Mouse (Mus musculus) heart, postnatal 0 days (tissue): ENCODE results near the gene Ldlr. TPM values are rescaled to one million over a fixed set of nuclear protein-coding genes. Genes with fewer than 3 reads are reported as not detected.
A peak's percentile ranks its signal among the peaks of the same experiment; 100 is the strongest.

Experiments used
- ATAC-seq: fragments of 200-750 bp; cut with Nextera tagmentation; 2 replicates; pipeline ENCODE4 v1.8.0; 2017; ENCODE audit warnings: low read depth, moderate number of reproducible peaks, moderate library complexity; ENCODE audit not compliant: insufficient read depth
- DNase-seq: peaks from one replicate; pipeline ENCODE4 v3.0.0-alpha.2; 2016; ENCODE audit warnings: low spot score
- H3K27ac ChIP-seq: fragments of 300-500 bp; sonication (generic); 2 replicates; pipeline ENCODE4 v1.5.1; 2014; ENCODE audit warnings: low read depth, mild to moderate bottlenecking
- H3K27me3 ChIP-seq: fragments of 300-500 bp; sonication (generic); 2 replicates; pipeline ENCODE4 v1.6.1; 2014; ENCODE audit warnings: low read length, mixed read lengths; ENCODE audit not compliant: control insufficient read depth, insufficient read depth
- H3K36me3 ChIP-seq: fragments of 300-500 bp; sonication (generic); replicated peaks from 2 replicates; pipeline ENCODE4 v1.6.1; 2014; ENCODE audit warnings: low read length, mixed read lengths; ENCODE audit not compliant: control insufficient read depth, insufficient read depth
- H3K4me1 ChIP-seq: fragments of 300-500 bp; sonication (generic); 2 replicates; pipeline ENCODE4 v1.6.1; 2014; ENCODE audit warnings: antibody characterized with exemption; ENCODE audit not compliant: control insufficient read depth, insufficient read depth
- H3K4me2 ChIP-seq: fragments of 300-500 bp; sonication (generic); 2 replicates; pipeline ENCODE4 v1.6.1; 2014; ENCODE audit warnings: low read depth, mild to moderate bottlenecking, low read length, moderate library complexity
- H3K4me3 ChIP-seq: fragments of 300-500 bp; sonication (generic); 2 replicates; pipeline ENCODE4 v1.5.1; 2014; ENCODE audit warnings: low read depth, low read length
- H3K9ac ChIP-seq: fragments of 300-500 bp; sonication (generic); replicated peaks from 2 replicates; pipeline ENCODE4 v1.6.1; 2014; ENCODE audit warnings: low read depth, low read length, mixed read lengths
- H3K9me3 ChIP-seq: fragments of 300-500 bp; sonication (generic); replicated peaks from 2 replicates; pipeline ENCODE4 v1.6.1; 2016; ENCODE audit warnings: low read length; ENCODE audit not compliant: control insufficient read depth
- CTCF ChIP-seq: IDR thresholded peaks from 2 replicates; pipeline ENCODE4 v1.5.1; 2016; ENCODE audit warnings: antibody characterized with exemption, control low read depth, low read depth
- EP300 ChIP-seq: IDR thresholded peaks from 2 replicates; pipeline ENCODE4 v1.6.1; 2016; ENCODE audit warnings: antibody characterized with exemption, low read depth
- WGBS: fragments of 180-500 bp; shearing (Covaris S2); extraction: QIAGEN DNeasy Blood & Tissue Kit; methylation state at CpG from one replicate; pipeline ENCODE4 v1.1.7; 2014; 5-methylcytosine and 5-hydroxymethylcytosine counted together
- polyA plus RNA-seq: library from polyadenylated mRNA; unstranded; fragments of >200 nt; fragmentation: Nextera tagmentation; extraction: Ambion mirVana; gene quantifications from 2 replicates; pipeline ENCODE4 v1.2.1, GENCODE M21; 2015
- total RNA-seq: library from RNA; depleted of rRNA; stranded (reverse); fragments of >200 nt; gene quantifications from 2 replicates; pipeline ENCODE4 v1.2.3, GENCODE M21; 2014; ENCODE audit warnings: low replicate concordance

The Ldlr gene
- total and polyA plus RNA-seq, 2 experiments from 2014 or later: 10.9 to 36.8 TPM

DNA sequence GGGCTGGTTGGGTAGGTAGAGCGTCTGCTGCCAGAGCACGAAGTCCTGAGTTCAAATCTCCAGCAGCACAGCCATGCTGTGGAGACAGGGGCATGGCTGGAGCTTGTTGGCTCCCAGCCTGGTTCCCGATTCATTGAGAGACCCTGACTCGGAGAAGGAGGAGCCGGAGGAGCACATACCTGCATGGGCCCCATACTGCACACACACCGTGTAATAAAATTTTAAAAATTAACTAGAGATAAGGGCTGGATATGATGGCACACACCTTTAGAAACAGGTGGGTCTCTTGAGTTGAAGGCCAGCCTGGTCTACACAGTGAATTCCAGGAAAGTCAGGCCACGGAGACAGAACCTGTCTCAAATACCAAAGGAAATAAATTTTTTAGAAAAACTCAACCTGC, 10.7 kb downstream of the Ldlr start:
- no peak for ATAC-seq
- peaks cover 78% of the 10 kb centered on the region for H3K36me3 ChIP-seq
- H3K4me2 ChIP-seq: no peak overlapping the region
- 97% methylated on average over 7 of the region's 7 CpGs for WGBS
- no peak overlapping the region for H3K27ac ChIP-seq
- no peaks in the 10 kb centered on the region for H3K27me3 ChIP-seq
- no peak overlapping the region for H3K4me3 ChIP-seq
- no peak overlapping the region for H3K9ac ChIP-seq
- peaks cover 5% of the 10 kb centered on the region; the same call in 1 of the 2 replicates for H3K4me1 ChIP-seq
- TF ChIP-seq CTCF (no peak), EP300 (no peak)
- no peaks in the 10 kb centered on the region for H3K9me3 ChIP-seq
- no peak for DNase-seq

DNA sequence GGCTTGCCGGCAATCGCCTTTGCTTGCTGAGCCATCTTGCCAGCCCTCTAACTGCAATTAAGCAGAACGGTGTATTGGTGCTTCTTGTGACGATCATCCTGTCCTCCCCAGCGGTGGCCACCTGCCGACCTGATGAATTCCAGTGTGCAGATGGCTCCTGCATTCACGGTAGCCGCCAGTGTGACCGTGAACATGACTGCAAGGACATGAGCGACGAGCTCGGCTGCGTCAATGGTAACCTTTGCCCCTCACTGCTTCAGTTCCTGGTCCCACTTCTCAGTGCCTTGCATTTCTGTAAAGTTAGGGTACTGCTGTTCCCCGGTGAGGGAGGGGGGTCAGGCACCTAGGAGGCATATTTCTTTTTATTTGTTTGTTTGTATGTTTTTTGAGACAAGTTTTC, 11.8 kb downstream of the Ldlr start:
- Histone ChIP-seq H3K4me1 (no peaks in the 10 kb centered on the region), H3K4me2 (no peak overlapping the region), H3K27ac (no peak overlapping the region), H3K9ac (no peak overlapping the region), H3K9me3 (no peaks in the 10 kb centered on the region), H3K4me3 (no peak overlapping the region), H3K36me3 (peaks cover 89% of the 10 kb centered on the region), H3K27me3 (no peaks in the 10 kb centered on the region)
- DNase-seq (no peak), ATAC-seq (no peak)
- TF ChIP-seq EP300: no peak
- TF ChIP-seq CTCF: no peak
- WGBS: 92% methylated on average over 14 of the region's 14 CpGs

DNA sequence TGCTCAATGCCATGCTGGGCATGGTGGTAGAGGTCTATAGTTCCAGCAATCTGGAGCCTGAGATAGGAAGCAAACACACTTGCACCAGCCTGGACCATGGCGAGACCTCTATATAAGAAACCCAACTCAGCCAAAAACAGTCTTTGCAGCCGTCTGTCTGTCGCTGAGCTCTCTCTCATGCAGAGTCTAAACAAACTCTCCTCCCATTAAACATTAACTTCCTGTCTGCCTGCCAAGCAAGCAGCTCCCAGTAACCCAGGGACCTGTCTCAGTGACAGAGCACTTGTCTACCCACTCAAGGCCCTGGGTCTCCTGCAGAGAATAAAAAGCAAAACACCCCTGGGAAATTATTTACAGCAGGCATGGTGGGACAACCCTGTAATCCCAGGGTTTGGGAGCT, 13.3 kb downstream of the Ldlr start:
- WGBS: 77% methylated on average over 3 of the region's 3 CpGs

DNA sequence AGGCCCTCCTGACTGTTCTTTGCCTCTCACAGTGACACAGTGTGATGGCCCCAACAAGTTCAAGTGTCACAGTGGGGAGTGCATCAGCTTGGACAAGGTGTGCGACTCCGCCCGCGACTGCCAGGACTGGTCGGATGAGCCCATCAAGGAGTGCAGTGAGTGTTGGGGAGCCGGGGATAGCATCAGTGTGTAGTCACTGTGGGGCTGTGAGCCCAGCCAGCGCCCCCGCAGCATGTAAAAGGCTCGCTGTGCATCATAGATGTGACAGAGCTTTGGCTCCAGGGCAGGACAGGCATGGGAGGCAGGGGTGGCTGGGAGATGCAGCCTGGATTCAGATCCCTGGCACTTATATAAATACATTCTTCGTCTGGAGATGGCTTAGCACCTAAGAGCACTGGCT, 13.9 kb downstream of the Ldlr start:
- no peak for DNase-seq
- Histone ChIP-seq H3K36me3 (peaks cover 92% of the 10 kb centered on the region), H3K9me3 (no peaks in the 10 kb centered on the region), H3K4me2 (no peak overlapping the region), H3K4me1 (no peaks in the 10 kb centered on the region), H3K27ac (no peak overlapping the region), H3K27me3 (no peaks in the 10 kb centered on the region), H3K9ac (no peak overlapping the region), H3K4me3 (no peak overlapping the region)
- no peak for TF ChIP-seq EP300
- TF ChIP-seq CTCF: no peak
- ATAC-seq: no peak
- WGBS: 90% methylated on average over 10 of the region's 10 CpGs

More for the DNA sequence above, 13.3 kb downstream of the Ldlr start:
- TF ChIP-seq EP300 (no peak), CTCF (no peak)
- Histone ChIP-seq H3K27me3 (no peaks in the 10 kb centered on the region), H3K9ac (no peak overlapping the region), H3K4me3 (no peak overlapping the region), H3K4me2 (no peak overlapping the region), H3K4me1 (no peaks in the 10 kb centered on the region), H3K36me3 (peaks cover 92% of the 10 kb centered on the region), H3K27ac (no peak overlapping the region), H3K9me3 (no peaks in the 10 kb centered on the region)
- ATAC-seq: no peak
- no peak for DNase-seq

DNA sequence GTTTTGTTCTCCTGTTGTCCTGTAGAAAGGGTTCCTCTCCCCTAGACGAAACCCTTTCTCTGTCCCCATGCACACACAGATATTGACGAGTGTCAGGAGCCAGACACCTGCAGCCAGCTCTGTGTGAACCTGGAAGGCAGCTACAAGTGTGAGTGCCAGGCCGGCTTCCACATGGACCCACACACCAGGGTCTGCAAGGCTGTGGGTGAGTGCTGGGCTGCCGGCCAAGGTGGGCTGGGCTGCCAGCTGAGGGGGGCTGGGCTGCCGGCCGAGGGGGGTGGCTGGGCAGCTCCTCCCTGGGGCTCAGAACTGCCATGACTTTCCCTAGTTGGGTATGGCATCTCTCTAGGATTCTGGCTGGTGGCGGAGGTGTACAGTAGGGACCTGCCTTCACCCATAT, 15.5 kb downstream of the Ldlr start:
- H3K27ac ChIP-seq: no peak overlapping the region
- no peak for TF ChIP-seq CTCF
- TF ChIP-seq EP300: no peak
- no peak overlapping the region for H3K4me3 ChIP-seq
- H3K4me2 ChIP-seq: no peak overlapping the region
- H3K4me1 ChIP-seq: no peaks in the 10 kb centered on the region
- DNase-seq (no peak), ATAC-seq (peak; percentile 49; the same call in 1 of the 2 replicates)
- peaks cover 89% of the 10 kb centered on the region for H3K36me3 ChIP-seq
- H3K9me3 ChIP-seq: no peaks in the 10 kb centered on the region
- H3K9ac ChIP-seq: no peak overlapping the region
- H3K27me3 ChIP-seq: no peaks in the 10 kb centered on the region
- WGBS: 51% methylated on average over 7 of the region's 7 CpGs

DNA sequence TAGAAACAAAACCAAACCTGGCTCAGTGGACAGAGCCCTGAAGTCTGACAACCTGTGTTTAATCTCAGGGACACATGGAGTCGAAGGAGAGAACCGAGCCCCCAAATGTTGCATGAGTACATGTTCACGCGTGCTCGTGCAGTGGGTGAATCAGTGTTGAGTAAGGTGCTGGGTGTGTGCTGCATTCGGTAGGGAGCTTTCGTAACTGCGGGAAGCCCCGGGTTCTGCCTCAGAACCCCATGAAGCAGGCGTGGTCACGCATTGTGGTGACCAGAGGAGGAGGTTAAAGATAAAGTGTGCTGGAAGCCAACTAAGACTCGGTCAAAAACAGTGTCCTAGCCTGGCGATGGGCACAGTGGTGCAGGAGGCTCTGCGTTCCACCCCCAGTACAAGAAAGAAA, 17.1 kb downstream of the Ldlr start:
- no peaks in the 10 kb centered on the region for H3K4me1 ChIP-seq
- no peak overlapping the region for H3K4me2 ChIP-seq
- peaks cover 89% of the 10 kb centered on the region for H3K36me3 ChIP-seq
- DNase-seq: no peak
- no peaks in the 10 kb centered on the region for H3K9me3 ChIP-seq
- H3K9ac ChIP-seq: no peak overlapping the region
- H3K27ac ChIP-seq: no peak overlapping the region
- 94% methylated on average over 14 of the region's 14 CpGs for WGBS
- TF ChIP-seq EP300 (no peak), CTCF (no peak)
- H3K27me3 ChIP-seq: no peaks in the 10 kb centered on the region
- ATAC-seq: no peak
- no peak overlapping the region for H3K4me3 ChIP-seq
